Mouse (Mus musculus): ENCODE data around the gene Tmigd3. TPM values are rescaled to one million over a fixed set of nuclear protein-coding genes. Genes with fewer than 3 reads are reported as not detected.

Gene Tmigd3
- total and polyA plus RNA-seq, 3 experiments = 0.27 to 0.36 TPM; not detected in 1

DNA sequence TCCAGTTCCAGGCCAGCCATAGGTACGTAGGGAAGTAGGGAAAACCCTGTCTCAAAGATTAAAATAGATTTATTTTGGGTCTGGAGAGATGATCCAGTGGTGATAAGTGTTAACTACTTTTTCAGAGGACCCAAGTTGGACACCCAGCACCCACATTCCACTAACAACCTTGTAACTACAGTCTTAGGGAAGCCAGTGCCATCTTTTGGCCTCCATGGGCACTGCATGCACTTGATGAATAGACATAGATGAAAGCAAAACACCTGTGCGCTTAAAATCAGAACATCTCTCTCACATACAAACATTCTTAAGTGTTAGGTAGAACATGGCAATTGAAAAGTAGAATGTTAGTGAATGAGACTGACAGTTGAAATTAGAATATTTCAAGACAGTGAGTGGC lies 90.0 kb downstream of the Tmigd3 start:
- DNase-seq (ENCODE audit: low read depth, low spot score) = peak; percentile 67
- no peak overlapping the region for H3K9ac ChIP-seq (ENCODE audit: control insufficient read depth, low read depth, low read length, poor library complexity, severe bottlenecking)
- peaks cover 21 to 50% of the 10 kb centered on the region in 2 experiments for H3K36me3 ChIP-seq (ENCODE audit: control insufficient read depth in 1 of 2, insufficient read depth in 2 of 2, low read length in 2 of 2)
- peaks cover 53% of the 10 kb centered on the region for H3K79me2 ChIP-seq (ENCODE audit: control insufficient read depth, insufficient read depth, low read length, poor library complexity)
- H3K9me3 ChIP-seq (replicated peaks; ENCODE audit: insufficient read depth, low read length) = no peaks in the 10 kb centered on the region
- no peaks in the 10 kb centered on the region for H3K27me3 ChIP-seq (ENCODE audit: control insufficient read depth in 1 of 2, insufficient read depth in 2 of 2, low read length in 2 of 2)
- peak overlapping the region in 1 of 2 experiments; percentile 98; a peak in 2 of 4 replicates for H3K4me3 ChIP-seq (ENCODE audit: control insufficient read depth in 1 of 2, insufficient read depth in 1 of 2, low read depth in 2 of 2, low read length in 2 of 2)
- no peak overlapping the region for H3K27ac ChIP-seq (ENCODE audit: control insufficient read depth, low read depth, low read length)
- TF ChIP-seq SMC3 (IDR thresholded peaks at IDR 0.05; ENCODE audit: low read depth, low read length) = peak; percentile 51
- TF ChIP-seq RAD21 (IDR thresholded peaks at IDR 0.05; ENCODE audit: low read depth, low read length) = peak; percentile 53
- no peak for TF ChIP-seq GABPA (IDR thresholded peaks at IDR 0.05; ENCODE audit: low read depth, low read length)
- TF ChIP-seq CTCF (IDR thresholded peaks at IDR 0.05 in 2 of 3, conservative IDR thresholded peaks at IDR 0.05 in 1 of 3; ENCODE audit: control insufficient read depth in 1 of 3, insufficient read depth in 1 of 3, low read depth in 2 of 3, low read length in 3 of 3, poor library complexity in 1 of 3, severe bottlenecking in 1 of 3) = peak; percentile 35 to 63 (median 53)
- H3K4me1 ChIP-seq (ENCODE audit: control insufficient read depth in 1 of 2, insufficient read depth in 2 of 2, low read length in 2 of 2) = peaks cover 3 to 19% of the 10 kb centered on the region in 2 experiments; a peak in 1 of 4 replicates

GRCm38 (mm10) chr3:105971831-105972446 lies 101.2 kb downstream of the Tmigd3 start:
- H3K9me3 ChIP-seq (replicated peaks; ENCODE audit: insufficient read depth, low read length) = no peaks in the 10 kb centered on the region

DNA sequence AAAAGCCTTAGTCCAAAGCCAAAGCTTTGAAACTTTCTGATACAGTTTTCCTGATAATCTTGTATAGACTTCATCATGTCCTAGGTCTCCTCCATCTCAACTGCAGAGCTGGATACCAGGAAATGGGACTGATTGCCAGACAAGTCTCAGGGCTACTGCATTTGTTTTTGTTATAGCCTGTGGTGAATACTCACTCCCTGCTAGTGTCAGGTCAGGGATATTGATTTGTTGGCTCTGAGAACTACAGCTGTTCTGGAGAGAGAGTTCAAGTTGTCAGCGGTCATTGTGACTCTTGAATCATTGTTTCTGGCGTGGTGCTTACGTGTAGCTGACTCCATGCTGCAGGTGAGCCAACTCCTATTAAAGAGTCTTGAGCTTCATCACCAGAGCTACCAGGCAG lies 102.7 kb downstream of the Tmigd3 start, which contains the start of gene Ovgp1:
Gene Ovgp1 (plus strand): TSS at position 301 of the 400 bp plus-strand sequence.
- TF ChIP-seq CHD2 (IDR thresholded peaks at IDR 0.05; ENCODE audit: low read length) (no peak), MXI1 (IDR thresholded peaks at IDR 0.05; ENCODE audit: low read depth, low read length) (no peak), E2F4 (IDR thresholded peaks at IDR 0.05; ENCODE audit: borderline replicate concordance, low read depth, low read length) (no peak), CTCF (IDR thresholded peaks at IDR 0.05 in 2 of 3, conservative IDR thresholded peaks at IDR 0.05 in 1 of 3; ENCODE audit: control insufficient read depth in 1 of 3, insufficient read depth in 1 of 3, low read depth in 2 of 3, low read length in 3 of 3, poor library complexity in 1 of 3, severe bottlenecking in 1 of 3) (no peak), TAL1 (IDR thresholded peaks at IDR 0.05; ENCODE audit: low read length) (no peak), USF1 (IDR thresholded peaks at IDR 0.05; ENCODE audit: low read depth, low read length) (no peak), HCFC1 (IDR thresholded peaks at IDR 0.05; ENCODE audit: low read depth, low read length) (no peak), GABPA (IDR thresholded peaks at IDR 0.05; ENCODE audit: low read depth, low read length) (no peak), MYB (IDR thresholded peaks at IDR 0.05; ENCODE audit: low read depth, low read length) (no peak), MAFK (IDR thresholded peaks at IDR 0.05; ENCODE audit: borderline replicate concordance, low read depth, low read length) (no peak), RAD21 (IDR thresholded peaks at IDR 0.05; ENCODE audit: low read depth, low read length) (no peak), POLR2A (IDR thresholded peaks at IDR 0.05; ENCODE audit: control insufficient read depth in 1 of 2, insufficient read depth in 1 of 2, low read depth in 1 of 2, low read length in 2 of 2, poor library complexity in 1 of 2) (no peak), KAT2A (conservative IDR thresholded peaks at IDR 0.05; ENCODE audit: low read depth, low read length) (no peak), ZKSCAN1 (IDR thresholded peaks at IDR 0.05; ENCODE audit: low read depth, low read length) (no peak), TCF12 (IDR thresholded peaks at IDR 0.05; ENCODE audit: low read depth, low read length) (no peak)

More at GRCm38 (mm10) chr3:105971831-105972446, 101.2 kb downstream of the Tmigd3 start:
- Histone ChIP-seq H3K4me1 (ENCODE audit: control insufficient read depth in 1 of 2, insufficient read depth in 2 of 2, low read length in 2 of 2) (no peaks in the 10 kb centered on the region), H3K27ac (ENCODE audit: control insufficient read depth, low read depth, low read length) (no peak overlapping the region), H3K4me3 (ENCODE audit: control insufficient read depth in 1 of 2, insufficient read depth in 1 of 2, low read depth in 2 of 2, low read length in 2 of 2) (no peak overlapping the region), H3K9ac (ENCODE audit: control insufficient read depth, low read depth, low read length, poor library complexity, severe bottlenecking) (no peak overlapping the region), H3K36me3 (ENCODE audit: control insufficient read depth in 1 of 2, insufficient read depth in 2 of 2, low read length in 2 of 2) (peaks cover 0 to 7% of the 10 kb centered on the region in 2 experiments; a peak in 2 of 4 replicates), H3K79me2 (ENCODE audit: control insufficient read depth, insufficient read depth, low read length, poor library complexity) (no peaks in the 10 kb centered on the region), H3K27me3 (ENCODE audit: control insufficient read depth in 1 of 2, insufficient read depth in 2 of 2, low read length in 2 of 2) (no peaks in the 10 kb centered on the region)
- DNase-seq (ENCODE audit: low read depth, low spot score) = no peak
- no peak for TF ChIP-seq MYB (IDR thresholded peaks at IDR 0.05; ENCODE audit: low read depth, low read length)
- no peak for TF ChIP-seq HCFC1 (IDR thresholded peaks at IDR 0.05; ENCODE audit: low read depth, low read length)
- TF ChIP-seq CHD2 (IDR thresholded peaks at IDR 0.05; ENCODE audit: low read length) = no peak
- TF ChIP-seq ZMIZ1 (IDR thresholded peaks at IDR 0.05; ENCODE audit: low read depth, low read length) = 0 out of 2 replicates have a peak, but pooled peaks have one; percentile 12
- peak; percentile 71; the same call in 1 of the 2 replicates for TF ChIP-seq POLR2AphosphoS2 (IDR thresholded peaks at IDR 0.05; ENCODE audit: low read length)

More for the DNA sequence above, 102.7 kb downstream of the Tmigd3 start, which contains the start of gene Ovgp1:
- H3K27ac ChIP-seq (ENCODE audit: control insufficient read depth, low read depth, low read length) = no peak within 1 kb of the TSS
- H3K9ac ChIP-seq (ENCODE audit: control insufficient read depth, low read depth, low read length, poor library complexity, severe bottlenecking) = no peak within 1 kb of the TSS
- DNase-seq (ENCODE audit: low read depth, low spot score) = no peak
- peaks cover 0 to 2% of the 10 kb centered on the region in 2 experiments; a peak in 1 of 4 replicates for H3K36me3 ChIP-seq (ENCODE audit: control insufficient read depth in 1 of 2, insufficient read depth in 2 of 2, low read length in 2 of 2)
- H3K27me3 ChIP-seq (ENCODE audit: control insufficient read depth in 1 of 2, insufficient read depth in 2 of 2, low read length in 2 of 2) = no peaks in the 10 kb centered on the region
- no peaks in the 10 kb centered on the region for H3K4me1 ChIP-seq (ENCODE audit: control insufficient read depth in 1 of 2, insufficient read depth in 2 of 2, low read length in 2 of 2)
- H3K4me3 ChIP-seq (ENCODE audit: control insufficient read depth in 1 of 2, insufficient read depth in 1 of 2, low read depth in 2 of 2, low read length in 2 of 2) = no peak within 1 kb of the TSS
- no peaks in the 10 kb centered on the region for H3K9me3 ChIP-seq (replicated peaks; ENCODE audit: insufficient read depth, low read length)
- no peaks in the 10 kb centered on the region for H3K79me2 ChIP-seq (ENCODE audit: control insufficient read depth, insufficient read depth, low read length, poor library complexity)
